Mouse (Mus musculus): ENCODE data around the gene Adcy4.
A peak's percentile ranks its signal among the peaks of the same experiment; 100 is the strongest.

The Adcy4 gene

DNA sequence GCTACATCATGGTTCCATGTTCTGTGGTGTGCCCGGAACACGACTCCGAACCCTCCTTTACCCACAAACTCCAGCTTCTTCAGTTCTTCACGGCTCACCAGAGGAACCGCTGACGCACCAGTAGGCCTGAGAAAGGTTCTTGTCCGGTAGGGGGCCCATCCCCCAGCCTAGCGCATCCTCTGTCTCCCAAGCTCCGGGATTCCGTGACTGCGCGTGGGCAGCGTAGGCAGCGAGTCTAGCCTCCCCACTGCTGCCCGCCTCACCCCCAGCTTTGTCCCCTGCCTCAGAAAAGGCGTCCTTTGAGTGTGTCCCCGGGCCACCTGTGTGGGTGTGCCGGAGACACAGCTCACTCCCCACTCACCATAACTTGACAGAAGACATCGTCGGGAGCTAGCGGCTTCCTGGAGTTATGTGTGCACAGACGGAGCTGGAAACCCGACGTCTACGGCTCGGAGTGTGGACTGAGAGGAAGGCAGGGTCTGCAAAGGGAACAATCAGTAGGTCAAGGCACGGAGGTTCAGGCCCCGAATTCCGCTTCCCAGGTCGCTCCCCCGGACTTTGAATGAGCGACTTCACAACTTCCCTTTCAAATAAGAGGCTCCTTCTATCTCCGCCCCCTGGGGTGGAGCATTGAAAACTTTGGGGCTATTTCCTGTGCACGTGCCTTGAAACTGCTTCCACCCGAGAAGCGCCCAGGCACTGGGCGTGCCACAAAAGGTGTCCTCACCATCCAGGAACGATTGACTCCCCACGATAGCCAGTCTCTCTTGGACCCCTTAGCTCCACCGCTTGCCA, 4.6 kb upstream of the Adcy4 start, which contains the start of gene Ripk3:
Gene Ripk3, minus strand, starts transcription at position 610 of the 795 bp plus-strand sequence.
- DNase-seq (ENCODE audit: low read depth, low spot score): peak; percentile 78

DNA sequence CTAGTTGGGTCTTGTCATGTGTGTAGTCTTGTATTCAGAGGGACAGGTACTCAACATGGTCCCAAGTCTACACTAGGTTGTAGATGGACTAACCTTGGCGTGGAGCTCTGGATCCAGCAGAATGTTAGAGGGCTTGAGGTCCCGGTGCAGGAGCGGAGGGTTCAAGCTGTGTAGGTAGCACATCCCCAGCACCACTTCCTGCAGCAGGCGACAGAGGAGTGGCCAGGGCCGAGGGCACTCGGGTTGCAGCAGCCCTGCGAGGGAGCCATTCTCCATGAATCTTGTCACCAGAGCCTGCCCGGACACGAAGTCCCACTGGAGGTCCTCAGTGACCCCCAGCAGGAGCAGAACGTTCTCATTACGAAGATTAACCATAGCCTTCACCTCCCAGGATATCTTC, 3.8 kb upstream of the Adcy4 start:
- DNase-seq (ENCODE audit: low read depth, low spot score): no peak

DNA sequence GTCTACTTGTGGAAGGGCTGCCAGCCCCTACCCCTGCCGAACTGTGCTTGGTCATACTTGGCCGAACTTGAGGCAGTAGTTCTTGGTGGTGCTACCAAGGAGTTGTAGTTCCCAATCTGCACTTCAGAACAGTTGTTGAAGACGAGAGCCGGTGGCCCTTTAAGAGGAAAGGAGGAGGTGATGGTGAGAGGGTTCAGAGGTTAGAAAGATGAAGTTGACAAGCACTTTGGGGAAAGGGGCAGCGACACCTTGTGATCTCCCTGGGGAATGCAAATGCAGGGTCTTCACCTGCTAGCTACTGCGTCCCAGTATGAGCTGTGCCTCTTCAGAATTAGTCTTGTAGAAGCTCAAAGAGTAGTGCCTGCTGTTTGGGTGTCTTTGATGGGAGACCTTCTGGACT, 1.3 kb upstream of the Adcy4 start:
- peak; percentile 64 for DNase-seq (ENCODE audit: low read depth, low spot score)

DNA sequence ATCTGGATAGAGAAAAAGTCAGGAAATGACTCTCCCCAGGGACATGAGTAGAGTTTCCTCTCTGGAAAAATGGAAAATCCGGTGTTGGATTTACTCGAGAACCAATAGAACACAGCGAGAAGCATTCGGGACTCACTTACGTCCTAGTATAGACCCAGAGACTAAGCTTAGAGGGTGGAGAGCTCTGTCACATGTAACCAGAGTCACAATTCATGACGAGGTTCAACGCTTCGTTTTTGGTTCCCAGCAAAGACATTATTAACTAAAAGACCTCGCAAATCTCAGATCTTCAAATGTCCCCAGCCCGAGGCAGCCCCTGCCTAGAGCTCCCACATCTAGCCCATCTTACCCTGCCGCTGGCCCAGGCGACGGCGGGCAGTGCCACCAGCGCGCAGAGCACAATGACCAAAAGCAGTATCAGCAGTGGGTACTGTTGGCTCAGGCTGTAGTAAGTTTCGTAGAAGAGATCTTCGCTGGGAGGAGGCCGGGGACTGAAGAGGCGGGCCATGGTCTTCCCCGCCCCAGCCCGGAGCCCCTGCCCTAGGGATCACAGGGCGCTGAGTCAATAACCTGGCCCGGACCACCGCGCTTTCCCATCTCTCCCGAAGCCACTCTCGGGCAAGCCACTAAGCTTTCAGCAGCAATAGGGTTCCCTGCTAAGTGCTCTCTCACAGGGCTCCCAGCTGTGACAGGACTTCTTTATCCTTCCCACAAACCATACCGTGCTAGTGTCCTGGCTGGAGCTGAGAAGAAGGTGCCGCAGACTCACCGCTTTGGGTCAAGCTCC, 531 bp downstream of the Adcy4 start:
- DNase-seq (ENCODE audit: low read depth, low spot score): no peak

DNA sequence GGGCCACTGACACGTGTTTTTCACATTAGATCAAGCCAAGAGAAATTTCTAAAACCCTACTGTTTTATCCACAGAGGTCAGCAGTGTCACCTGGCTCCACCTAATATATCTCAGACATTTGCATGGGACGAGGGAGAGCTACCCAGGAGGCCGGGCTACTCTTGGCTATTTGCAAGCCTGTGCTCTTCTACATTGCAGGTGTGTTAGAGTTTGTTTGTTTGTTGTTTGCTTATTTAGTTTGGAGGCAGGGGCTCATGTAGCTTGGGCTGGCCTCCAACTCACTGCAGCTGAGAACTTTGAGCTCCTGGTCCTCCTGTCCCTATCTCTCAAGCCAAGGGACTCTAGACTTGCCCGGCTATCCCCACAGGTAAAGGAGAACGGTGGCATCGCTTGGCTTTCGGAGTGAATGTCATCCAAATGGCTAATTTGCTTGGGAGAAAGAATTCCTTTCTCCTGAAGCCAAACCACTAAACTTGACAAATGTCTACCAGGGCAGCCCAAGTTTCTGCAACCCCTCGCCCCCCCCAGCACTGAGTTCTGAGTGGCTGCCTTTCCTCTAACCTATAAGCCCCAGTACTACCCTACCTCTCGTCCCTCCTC, 1.4 kb downstream of the Adcy4 start:
- no peak for DNase-seq (ENCODE audit: low read depth, low spot score)

DNA sequence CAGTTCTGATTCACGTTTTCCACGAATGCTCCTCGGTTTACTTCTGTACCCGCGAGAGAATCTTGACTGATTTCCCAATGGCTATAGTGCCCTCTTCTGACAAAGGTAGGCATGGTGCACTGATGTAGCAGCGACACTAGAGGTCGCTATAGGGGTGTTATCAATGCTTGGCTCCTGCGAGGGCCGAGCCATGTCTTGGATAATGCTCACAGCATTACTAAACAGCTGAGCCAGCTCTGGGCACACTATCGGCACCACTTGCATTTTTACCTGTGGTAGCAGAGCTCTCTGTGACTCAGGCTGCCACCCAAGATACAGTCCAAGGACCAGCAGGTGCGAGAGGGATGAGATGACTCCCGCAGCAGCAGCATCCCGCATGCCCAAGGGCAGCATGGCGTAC, 2.6 kb downstream of the Adcy4 start:
- DNase-seq (ENCODE audit: low read depth, low spot score): peak; percentile 88

DNA sequence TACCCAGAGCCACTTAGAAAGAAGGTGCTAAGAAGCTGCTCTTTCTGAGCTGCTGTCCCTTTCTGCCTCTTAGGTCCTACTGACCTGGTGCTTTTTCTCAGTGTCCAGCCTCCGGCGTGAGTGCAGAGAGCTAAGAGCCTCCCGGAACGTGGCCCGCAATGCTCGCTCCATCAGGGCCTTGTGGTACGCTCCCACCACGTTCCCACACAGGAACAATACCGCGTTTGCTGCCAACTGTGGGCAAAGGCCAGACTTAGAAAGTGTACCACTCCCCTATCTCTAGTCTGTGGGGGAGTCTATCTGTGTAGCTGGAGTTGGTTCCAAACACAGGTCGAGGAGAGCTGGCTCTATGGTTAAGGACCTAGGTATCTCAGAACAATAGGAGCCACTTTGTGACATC, 3.2 kb downstream of the Adcy4 start:
- no peak for DNase-seq (ENCODE audit: low read depth, low spot score)

DNA sequence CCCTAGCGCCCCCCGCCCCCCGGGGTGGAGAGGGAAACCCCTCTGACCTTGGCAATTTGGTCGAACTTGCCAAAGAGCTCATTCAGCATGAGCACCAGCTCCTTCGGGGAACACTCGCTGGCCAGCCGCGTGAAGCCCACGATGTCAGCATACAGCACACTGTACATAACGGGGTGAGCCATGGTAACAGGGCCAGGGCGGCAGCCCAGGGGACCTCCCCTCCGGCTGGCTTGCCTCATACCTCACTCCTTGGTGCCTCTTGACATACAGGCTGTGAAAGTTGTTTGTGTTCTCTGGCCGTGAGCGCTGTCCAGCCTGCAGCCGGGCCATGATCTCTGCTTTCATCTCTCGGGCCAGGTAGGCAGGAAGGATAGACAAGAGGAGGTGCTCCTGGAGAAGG, 4.2 kb downstream of the Adcy4 start:
- no peak for DNase-seq (ENCODE audit: low read depth, low spot score)

DNA sequence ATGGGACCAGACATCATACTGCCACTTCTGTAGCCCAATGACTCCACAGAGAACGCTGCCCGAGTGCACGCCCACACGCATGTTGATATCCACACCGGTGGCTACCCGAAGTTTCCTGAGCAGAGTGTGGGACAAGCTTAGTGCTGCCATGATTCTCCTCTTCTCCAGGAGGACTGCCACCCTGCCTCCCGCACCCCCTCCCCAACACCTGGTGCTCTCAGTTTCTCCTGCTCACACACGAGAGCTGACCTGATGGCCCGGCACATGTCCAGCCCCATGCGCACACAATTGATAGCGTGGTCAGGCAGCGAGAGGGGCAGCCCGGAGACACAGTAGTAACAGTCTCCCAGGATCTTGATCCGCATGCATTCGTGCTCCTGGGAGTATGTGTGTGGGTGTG, 5.2 kb downstream of the Adcy4 start:
- DNase-seq (ENCODE audit: low read depth, low spot score): no peak

DNA sequence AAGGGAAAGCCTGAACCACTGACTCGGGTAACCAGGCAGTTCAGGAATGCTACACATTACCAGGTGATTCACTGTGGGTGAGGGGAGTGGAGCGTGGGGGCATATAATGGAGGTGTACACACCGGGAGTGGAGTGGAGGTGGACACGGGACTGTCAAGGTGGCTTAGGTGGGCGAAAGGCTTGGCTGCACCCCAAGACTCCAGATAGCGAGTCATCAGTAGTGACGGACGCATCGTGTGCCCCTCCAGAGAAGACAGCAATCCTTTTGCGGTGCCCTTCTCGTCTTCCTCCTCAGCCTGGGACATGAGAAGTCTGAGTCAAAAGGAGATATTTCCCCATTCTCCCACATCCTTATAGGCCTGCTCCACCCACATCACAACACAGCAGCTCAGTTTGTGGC, 6.1 kb downstream of the Adcy4 start:
- no peak for DNase-seq (ENCODE audit: low read depth, low spot score)

DNA sequence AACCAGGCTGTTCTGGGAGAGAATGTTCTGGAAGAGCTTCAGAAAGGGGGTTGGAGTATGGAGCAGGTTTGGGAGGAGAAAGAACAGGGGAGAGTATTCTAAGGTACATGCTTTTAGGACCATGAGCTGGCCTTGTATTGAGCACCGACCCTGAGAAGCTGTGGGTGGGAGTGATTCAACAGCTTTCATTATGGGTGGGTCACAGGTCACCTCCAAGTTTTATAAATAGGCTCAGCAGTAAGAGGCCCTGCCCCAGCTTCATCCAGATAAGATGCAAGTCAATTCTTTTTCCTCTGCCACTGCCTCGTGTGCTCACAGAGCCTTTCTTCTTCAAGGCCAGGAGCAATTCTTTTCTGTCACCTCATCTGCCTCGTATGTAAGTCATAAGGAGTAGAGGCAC, 6.7 kb downstream of the Adcy4 start:
- no peak for DNase-seq (ENCODE audit: low read depth, low spot score)

DNA sequence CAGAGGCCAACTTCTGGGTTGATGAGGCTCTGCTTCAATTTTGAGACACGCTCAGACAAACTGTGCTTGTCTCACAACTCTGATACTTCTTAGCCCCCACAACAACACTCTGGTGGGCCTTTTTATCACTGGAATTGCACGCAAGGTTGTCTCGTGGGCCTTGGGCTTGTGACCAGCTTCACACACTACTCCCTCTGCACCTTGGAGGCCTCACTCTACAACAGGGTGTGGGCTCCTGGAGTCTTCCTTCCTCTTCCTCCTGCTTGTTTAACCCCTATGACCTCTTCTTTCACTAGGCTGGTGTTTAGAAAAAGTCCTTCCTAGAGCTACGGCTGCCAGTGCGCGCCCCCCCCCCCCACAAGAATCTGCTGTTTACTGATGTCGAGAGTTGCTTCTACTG, 7.2 kb downstream of the Adcy4 start:
- no peak for DNase-seq (ENCODE audit: low read depth, low spot score)

DNA sequence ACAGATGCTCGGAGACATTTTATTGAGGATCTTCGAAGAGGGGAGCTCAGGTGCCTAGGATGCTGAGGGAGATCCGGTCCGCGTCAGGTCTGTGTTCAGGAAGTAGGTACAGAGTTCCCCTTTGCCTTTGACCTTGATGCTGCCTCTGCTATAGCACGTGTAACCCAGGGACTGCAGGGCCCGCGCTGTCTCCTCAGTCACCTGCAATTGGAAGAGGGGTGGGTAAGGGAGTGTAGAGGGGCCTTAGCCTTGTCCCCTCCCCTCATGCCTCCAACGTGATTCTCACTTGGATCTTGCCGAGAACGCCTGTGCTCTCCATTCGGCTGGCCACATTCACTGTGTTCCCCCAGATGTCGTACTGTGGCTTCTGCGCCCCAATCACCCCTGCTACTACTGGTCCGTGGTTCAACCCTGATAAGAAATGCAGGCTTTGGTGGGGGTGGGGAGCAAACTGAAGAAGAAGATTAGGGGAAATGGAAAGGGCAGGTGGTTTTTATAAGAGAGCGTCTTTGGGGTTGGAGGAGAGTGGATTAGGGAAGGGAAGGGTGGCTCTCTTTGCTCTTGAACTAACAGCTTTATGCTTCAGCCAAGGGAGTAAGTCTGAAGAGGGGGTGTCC, 14.7 kb downstream of the Adcy4 start:
- DNase-seq (ENCODE audit: low read depth, low spot score): no peak

DNA sequence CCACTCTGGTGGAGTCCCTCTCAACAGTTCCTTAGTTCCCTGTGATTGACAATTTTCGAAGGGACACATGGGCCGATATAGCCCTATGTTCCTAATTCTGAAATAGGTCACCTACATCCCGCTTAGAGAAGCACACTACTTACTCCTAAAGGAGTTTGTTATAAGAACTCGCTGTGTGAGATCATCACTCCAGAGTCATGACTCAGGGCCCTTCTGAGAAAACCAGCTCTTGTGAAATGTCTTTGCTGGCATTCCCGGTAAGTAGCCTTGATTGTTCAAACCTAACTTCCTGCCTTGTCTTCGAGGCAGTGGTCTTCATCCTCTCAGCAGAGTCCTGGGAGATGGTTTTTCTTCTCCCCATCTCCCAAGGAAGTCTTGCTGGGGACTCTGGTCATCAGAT, 15.3 kb downstream of the Adcy4 start:
- DNase-seq (ENCODE audit: low read depth, low spot score): no peak

DNA sequence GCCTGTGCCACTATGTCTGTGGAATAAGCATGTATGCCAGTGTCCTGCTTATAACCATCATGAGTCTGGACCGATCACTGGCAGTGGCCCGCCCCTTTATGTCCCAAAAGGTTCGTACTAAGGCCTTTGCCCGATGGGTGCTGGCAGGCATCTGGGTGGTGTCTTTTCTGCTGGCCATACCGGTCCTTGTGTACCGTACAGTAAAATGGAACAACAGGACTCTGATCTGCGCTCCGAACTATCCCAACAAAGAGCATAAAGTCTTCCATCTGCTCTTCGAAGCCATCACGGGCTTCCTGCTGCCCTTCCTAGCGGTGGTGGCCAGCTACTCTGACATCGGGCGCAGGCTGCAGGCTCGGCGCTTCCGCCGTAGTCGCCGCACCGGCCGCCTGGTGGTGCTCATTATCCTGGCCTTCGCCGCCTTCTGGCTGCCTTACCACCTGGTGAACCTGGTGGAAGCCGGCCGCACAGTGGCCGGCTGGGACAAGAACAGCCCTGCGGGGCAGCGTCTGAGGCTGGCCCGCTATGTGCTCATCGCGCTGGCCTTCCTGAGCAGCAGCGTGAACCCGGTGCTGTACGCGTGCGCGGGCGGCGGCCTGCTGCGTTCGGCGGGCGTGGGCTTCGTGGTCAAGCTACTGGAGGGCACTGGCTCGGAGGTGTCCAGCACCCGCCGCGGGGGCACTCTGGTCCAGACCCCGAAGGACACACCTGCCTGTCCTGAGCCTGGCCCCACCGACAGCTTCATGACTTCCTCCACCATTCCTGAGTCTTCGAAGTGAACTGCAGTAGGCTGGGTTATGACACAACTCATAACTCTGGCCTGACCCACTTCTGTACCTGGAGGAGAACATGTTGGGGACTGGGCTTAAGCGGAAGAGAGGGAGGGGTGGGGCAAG, 16.1 kb downstream of the Adcy4 start:
- no peak for DNase-seq (ENCODE audit: low read depth, low spot score)

DNA sequence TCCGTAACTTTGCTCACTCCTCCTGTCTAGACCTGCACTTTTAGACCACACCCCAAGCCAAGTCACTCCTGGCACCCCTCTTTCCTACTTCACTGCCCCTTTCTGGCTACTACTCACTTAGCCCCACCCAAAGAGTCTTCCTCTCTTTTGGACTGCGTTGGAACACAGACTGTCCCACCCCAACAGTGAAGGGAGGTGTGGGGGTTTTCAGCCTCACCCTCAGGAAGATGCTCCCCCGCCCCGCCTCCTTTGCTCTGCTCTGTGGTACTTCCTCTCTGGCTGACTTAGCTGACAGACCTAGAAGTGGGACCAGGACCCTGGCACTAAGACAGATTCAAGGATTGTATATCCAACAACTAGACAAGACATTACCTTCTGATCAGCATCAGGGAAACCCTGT, 18.2 kb downstream of the Adcy4 start, which contains the start of gene Ltb4r1:
Gene Ltb4r1, plus strand, starts transcription at position 267 of the 400 bp plus-strand sequence.
- no peak for DNase-seq (ENCODE audit: low read depth, low spot score)

DNA sequence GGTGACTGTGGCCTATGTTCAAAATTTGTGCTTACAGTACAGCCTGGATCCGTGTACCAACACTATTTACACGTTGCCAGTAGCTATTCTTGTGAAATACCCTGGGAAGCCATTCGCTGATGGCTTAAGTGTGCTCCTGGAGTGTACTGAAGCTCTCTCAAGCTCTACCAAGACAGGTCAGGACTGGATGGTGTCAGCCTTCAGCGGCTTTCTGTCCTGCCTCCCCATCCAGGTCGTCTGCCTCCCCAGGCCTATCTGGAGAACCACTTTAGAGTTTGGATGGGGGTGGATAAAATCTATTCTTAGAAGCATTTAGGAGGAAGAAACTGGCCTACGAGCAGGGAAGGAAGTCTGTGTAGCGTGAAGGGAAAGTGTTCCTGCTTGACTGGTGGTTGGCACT, 20.7 kb downstream of the Adcy4 start:
- DNase-seq (ENCODE audit: low read depth, low spot score): no peak

DNA sequence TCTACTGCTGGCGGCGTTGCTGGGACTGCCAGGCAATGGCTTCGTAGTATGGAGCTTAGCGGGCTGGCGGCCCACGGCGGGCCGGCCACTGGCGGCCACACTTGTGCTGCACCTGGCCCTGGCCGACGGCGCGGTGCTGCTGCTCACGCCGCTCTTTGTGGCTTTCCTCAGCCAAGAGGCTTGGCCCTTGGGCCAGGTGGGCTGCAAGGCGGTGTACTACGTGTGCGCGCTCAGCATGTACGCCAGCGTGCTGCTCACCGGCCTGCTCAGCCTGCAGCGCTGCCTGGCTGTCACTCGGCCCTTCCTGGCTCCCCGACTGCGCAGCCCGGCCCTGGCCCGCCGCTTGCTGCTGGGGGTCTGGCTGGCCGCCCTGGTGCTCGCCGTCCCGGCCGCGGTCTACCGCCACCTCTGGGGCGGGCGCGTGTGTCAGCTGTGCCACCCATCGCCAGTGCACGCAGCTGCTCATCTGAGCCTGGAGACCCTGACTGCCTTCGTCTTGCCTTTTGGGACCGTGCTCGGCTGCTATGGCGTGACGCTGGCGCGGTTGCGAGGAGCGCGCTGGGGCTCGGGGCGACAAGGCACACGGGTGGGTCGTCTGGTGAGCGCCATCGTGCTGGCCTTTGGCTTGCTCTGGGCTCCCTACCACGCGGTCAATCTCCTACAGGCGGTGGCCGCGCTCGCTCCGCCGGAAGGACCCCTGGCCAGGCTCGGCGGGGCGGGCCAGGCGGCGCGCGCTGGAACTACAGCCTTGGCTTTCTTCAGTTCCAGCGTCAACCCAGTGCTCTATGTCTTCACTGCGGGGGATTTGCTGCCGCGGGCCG, 21.7 kb downstream of the Adcy4 start:
- DNase-seq (ENCODE audit: low read depth, low spot score): peak; percentile 52

DNA sequence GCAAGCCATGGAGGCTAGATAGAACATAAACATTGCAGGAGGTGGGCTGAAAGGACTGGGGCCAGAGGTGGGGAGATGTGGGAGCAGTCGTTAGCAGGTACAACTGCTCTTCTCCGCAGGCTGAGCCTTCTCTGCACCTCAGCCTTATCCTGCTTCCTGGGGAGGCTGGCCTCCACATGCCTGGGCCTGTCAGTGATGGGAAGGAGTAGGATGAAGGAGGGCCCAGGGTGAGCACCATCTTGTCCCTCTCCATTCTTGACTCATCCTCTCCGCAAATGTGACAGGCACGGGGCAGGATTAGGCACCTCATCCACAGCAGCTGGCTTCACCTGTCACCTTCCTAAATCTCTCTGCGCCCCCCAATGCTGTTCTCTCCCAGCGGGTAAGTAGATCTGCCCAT, 22.7 kb downstream of the Adcy4 start, which contains the start of gene Ltb4r2:
Gene Ltb4r2, plus strand, starts transcription at position 266 of the 400 bp plus-strand sequence.
- DNase-seq (ENCODE audit: low read depth, low spot score): no peak

DNA sequence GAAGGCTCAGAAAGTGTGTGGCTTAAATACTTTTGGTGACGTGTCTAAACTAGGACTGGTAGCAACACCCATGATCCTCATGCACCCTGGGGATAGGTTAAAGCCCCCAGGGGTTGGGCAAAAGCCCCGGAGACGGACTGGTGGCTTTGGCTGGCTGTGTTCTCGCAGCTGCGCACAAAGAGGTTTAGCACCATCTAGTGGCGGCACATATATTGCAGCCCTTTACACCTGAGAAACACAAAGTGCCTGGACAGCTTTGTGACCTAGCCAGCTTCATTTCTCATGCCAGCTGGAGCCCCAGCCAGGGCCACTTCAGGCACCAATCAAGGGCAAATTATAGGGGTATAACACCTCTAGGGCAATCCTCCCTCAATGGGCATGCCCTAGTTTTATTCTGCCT, 23.7 kb downstream of the Adcy4 start:
- DNase-seq (ENCODE audit: low read depth, low spot score): peak; percentile 87

Data from ES-CJ7 (cell line).